Mouse (Mus musculus) ES-E14 (cell line): ENCODE results near the gene Sec14l5. TPM values are rescaled to one million over a fixed set of nuclear protein-coding genes. Genes with fewer than 3 reads are reported as not detected.

Experiments
- DNase-seq: peaks from one replicate; pipeline ENCODE4 v3.0.0-alpha.2; 2013; ENCODE audit warnings: low read depth, low spot score
- H3K27ac ChIP-seq: 2 replicates; pipeline ENCODE4 v1.5.1; 2012; ENCODE audit warnings: low read depth, mild to moderate bottlenecking, low read length, moderate library complexity, mixed read lengths; ENCODE audit not compliant: poor library complexity, insufficient read depth, severe bottlenecking
- H3K36me3 ChIP-seq: 2 replicates; pipeline ENCODE4 v1.6.1; 2012; ENCODE audit warnings: mild to moderate bottlenecking, low read length, moderate library complexity, mixed read lengths; ENCODE audit not compliant: control insufficient read depth, poor library complexity, insufficient read depth, severe bottlenecking
- H3K4me1 ChIP-seq, 2 experiments: fragments of 150-350 bp in 1 of 2; sonication (generic) in 1 of 2; 2 replicates each; pipeline ENCODE4 v1.6.1; 2012; ENCODE audit warnings: low read length in 2 of 2, mild to moderate bottlenecking in 1 of 2, mixed read lengths in 1 of 2; ENCODE audit not compliant: control insufficient read depth in 2 of 2, insufficient read depth in 2 of 2, poor library complexity in 1 of 2
- H3K4me3 ChIP-seq, 2 experiments: fragments of 150-350 bp in 1 of 2; sonication (generic) in 1 of 2; 2 replicates each; pipeline ENCODE4 v1.5.1; 2012; ENCODE audit warnings: low read length in 2 of 2, low read depth in 1 of 2, mild to moderate bottlenecking in 1 of 2, mixed read lengths in 1 of 2; ENCODE audit not compliant: insufficient read depth in 1 of 2, poor library complexity in 1 of 2, severe bottlenecking in 1 of 2
- H3K9ac ChIP-seq: 2 replicates; pipeline ENCODE4 v1.6.1; 2012; ENCODE audit warnings: low read depth, mild to moderate bottlenecking, low read length, mixed read lengths; ENCODE audit not compliant: poor library complexity, insufficient read depth, severe bottlenecking
- H3K9me3 ChIP-seq: fragments of 150-350 bp; sonication (generic); 2 replicates; pipeline ENCODE4 v1.6.1; 2012; ENCODE audit warnings: low read depth, mild to moderate bottlenecking, low read length; ENCODE audit not compliant: control insufficient read depth, insufficient read depth
- CHD2 ChIP-seq: IDR thresholded peaks from 2 replicates; pipeline ENCODE4 v1.6.1; 2014; ENCODE audit warnings: mild to moderate bottlenecking, low read depth, low read length, inconsistent platforms
- HCFC1 ChIP-seq: IDR thresholded peaks from 2 replicates; pipeline ENCODE4 v1.6.1; 2012; ENCODE audit warnings: low read length, inconsistent platforms, borderline replicate concordance; ENCODE audit not compliant: insufficient read depth
- MAFK ChIP-seq: IDR thresholded peaks from 2 replicates; pipeline ENCODE4 v1.6.1; 2014; ENCODE audit warnings: mild to moderate bottlenecking, low read depth, low read length, inconsistent platforms; ENCODE audit not compliant: insufficient read depth
- ZC3H11A ChIP-seq: IDR thresholded peaks from 2 replicates; pipeline ENCODE4 v1.6.1; 2012; ENCODE audit warnings: low read depth, mild to moderate bottlenecking, inconsistent platforms, low read length, borderline replicate concordance
- ZNF384 ChIP-seq: IDR thresholded peaks from 2 replicates; pipeline ENCODE4 v1.6.1; 2012; ENCODE audit warnings: low read depth, low read length, inconsistent platforms
- in situ Hi-C, 2 experiments: fragments of 600-800 bp; cut with MboI; formaldehyde crosslinking; loops; one replicate each; pipeline ENCODE4 v1.15.1; 2025; ENCODE audit warnings: low sequenced_read_pairs in 2 of 2, inconsistent platforms in 1 of 2; ENCODE audit not compliant: unreplicated experiment in 2 of 2
- total RNA-seq: library from RNA; depleted of rRNA; stranded (reverse); fragments of 300-350 nt; gene quantifications from 2 replicates; pipeline ENCODE4 v1.2.3, GENCODE M21; 2012

Sec14l5 gene
- total RNA-seq, 1 experiment: 1.3 TPM

GRCm38 (mm10) chr16:5135551-5136261, 11.2 kb upstream of the Sec14l5 start:
- no peak for DNase-seq
- Histone ChIP-seq H3K9ac (no peak overlapping the region), H3K36me3 (no peaks in the 10 kb centered on the region), H3K4me3 (no peak overlapping the region), H3K9me3 (no peaks in the 10 kb centered on the region), H3K27ac (no peak overlapping the region), H3K4me1 (peaks cover 2 to 10% of the 10 kb centered on the region in 2 experiments; a peak in 1 of 4 replicates)
- TF ChIP-seq ZNF384 (no peak), MAFK (no peak), CHD2 (no peak), HCFC1 (no peak), ZC3H11A (no peak)
- in situ Hi-C loops: no loop called here

GRCm38 (mm10) chr16:5136505-5136904, 10.4 kb upstream of the Sec14l5 start:
- in situ Hi-C loops: no loop called here
- H3K9ac ChIP-seq: no peak overlapping the region
- no peaks in the 10 kb centered on the region for H3K36me3 ChIP-seq
- no peaks in the 10 kb centered on the region for H3K9me3 ChIP-seq
- peaks cover 2 to 10% of the 10 kb centered on the region in 2 experiments; a peak in 1 of 4 replicates for H3K4me1 ChIP-seq
- no peak for DNase-seq
- no peak overlapping the region for H3K27ac ChIP-seq
- TF ChIP-seq MAFK (no peak), CHD2 (no peak), ZNF384 (no peak), ZC3H11A (no peak), HCFC1 (no peak)
- H3K4me3 ChIP-seq: no peak overlapping the region

GRCm38 (mm10) chr16:5137006-5137540, 9.8 kb upstream of the Sec14l5 start:
- no peak overlapping the region for H3K9ac ChIP-seq
- H3K9me3 ChIP-seq: no peaks in the 10 kb centered on the region
- H3K4me1 ChIP-seq: peaks cover 2 to 10% of the 10 kb centered on the region in 2 experiments; a peak in 1 of 4 replicates
- H3K36me3 ChIP-seq: no peaks in the 10 kb centered on the region
- TF ChIP-seq ZNF384 (no peak), ZC3H11A (no peak), CHD2 (no peak), MAFK (no peak), HCFC1 (no peak)
- in situ Hi-C loops: no loop called here
- H3K27ac ChIP-seq: no peak overlapping the region
- no peak for DNase-seq
- H3K4me3 ChIP-seq: no peak overlapping the region

- no peak overlapping the region for H3K4me3 ChIP-seq
- no peak for DNase-seq
- TF ChIP-seq ZC3H11A: no peak
- TF ChIP-seq ZNF384: no peak
- TF ChIP-seq MAFK: no peak
- no peak for TF ChIP-seq HCFC1
- no peak for TF ChIP-seq CHD2
Measured at GRCm38 (mm10) chr16:5139741-5140140, 7.2 kb upstream of the Sec14l5 start.

More at GRCm38 (mm10) chr16:5139741-5140140, 7.2 kb upstream of the Sec14l5 start:
- H3K36me3 ChIP-seq: no peaks in the 10 kb centered on the region
- in situ Hi-C loops: no loop called here
- no peaks in the 10 kb centered on the region for H3K9me3 ChIP-seq
- peaks cover 0 to 10% of the 10 kb centered on the region in 2 experiments; a peak in 1 of 4 replicates for H3K4me1 ChIP-seq
- H3K9ac ChIP-seq: no peak overlapping the region
- H3K27ac ChIP-seq: no peak overlapping the region
